Mouse (Mus musculus) lung, postnatal 10 days (tissue): ENCODE results near the gene Myo10.
A peak's percentile ranks its signal among the peaks of the same experiment; 100 is the strongest.

ENCODE experiments used
- DNase-seq: peaks from one replicate; pipeline ENCODE4 v3.0.0; 2021

Myo10 gene

DNA sequence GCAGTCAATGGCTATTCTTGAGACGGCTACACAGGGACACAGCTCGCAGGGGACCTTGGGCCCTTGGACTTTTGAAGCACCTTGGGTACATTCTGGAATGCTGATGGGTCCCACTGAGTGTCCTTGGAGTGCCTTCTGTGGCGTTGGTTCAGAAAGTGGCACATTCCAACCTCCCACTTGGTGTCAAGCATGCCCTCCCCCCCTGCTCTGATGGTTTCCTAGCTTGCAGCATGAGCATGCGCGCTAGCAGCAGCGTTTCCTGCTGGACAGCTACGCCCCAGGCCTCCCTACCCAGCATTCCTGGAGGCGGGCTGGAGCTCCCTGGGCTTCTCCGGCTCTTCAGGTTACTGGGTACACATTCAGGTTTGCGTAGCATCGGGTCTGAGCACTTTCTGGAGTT, 228.2 kb downstream of the Myo10 start:
- DNase-seq, result peak; percentile 69

DNA sequence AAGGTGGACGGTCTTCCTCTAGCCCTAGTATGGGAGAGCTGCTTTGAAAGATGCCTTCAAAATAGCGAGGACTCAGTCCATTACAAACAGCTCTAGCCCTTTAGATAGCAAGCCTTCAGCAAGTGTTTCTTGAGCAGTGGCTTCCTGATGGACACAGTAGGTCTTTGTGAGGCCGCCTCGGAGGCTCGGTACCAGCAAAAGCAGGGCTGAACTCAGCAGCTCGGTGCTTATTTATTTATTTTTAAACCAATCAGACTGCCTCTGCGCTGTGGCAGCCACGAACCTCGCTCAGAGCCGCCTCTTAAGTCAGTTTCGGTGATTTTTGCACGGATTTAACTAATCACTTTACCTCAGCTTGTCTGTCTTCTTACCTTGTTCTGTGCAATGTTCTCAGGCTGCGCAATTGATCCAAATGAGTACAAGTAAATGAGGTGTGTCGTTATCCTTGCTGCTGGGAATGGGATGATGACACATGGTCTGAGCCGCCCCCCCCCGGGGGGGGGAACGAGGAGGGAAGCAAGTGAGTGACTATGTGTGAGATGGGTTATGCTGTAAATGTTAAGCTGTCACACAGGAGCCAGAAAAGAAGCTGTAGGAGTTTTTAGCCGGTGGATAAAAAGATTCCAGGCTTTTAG, 232.1 kb downstream of the Myo10 start:
- DNase-seq, result no peak

GRCm38 (mm10) chr15:25858611-25859058, 236.3 kb downstream of the Myo10 start:
- DNase-seq, result no peak

GRCm38 (mm10) chr15:25859469-25859868, 237.1 kb downstream of the Myo10 start:
- no peak for DNase-seq

DNA sequence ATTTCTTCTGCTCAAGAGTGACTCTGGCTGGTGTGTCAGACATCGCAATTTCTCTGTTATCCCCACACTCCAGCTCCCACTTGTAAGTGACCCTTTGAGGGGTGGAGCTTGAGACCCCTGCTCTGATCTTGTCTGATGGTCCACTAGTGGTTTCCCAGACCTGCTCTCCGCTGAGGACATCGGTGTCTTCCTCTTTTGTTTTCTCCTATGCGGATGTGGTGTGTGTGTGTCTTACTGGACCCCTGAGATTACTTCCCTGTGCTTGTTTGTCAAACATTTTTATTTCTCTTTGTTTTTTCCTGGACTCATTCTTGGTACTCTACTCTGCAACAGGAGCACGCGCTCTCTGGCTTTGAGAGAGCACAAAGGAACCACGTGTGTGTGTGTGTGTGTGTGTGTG, 239.6 kb downstream of the Myo10 start:
- DNase-seq, result no peak
